Mouse (Mus musculus) spleen, adult 2 months (tissue): ENCODE data around the gene Gm10053.

ENCODE experiments used
- CTCF ChIP-seq: fragments of 200-500 bp; IDR thresholded peaks from 2 replicates; pipeline ENCODE4 v1.5.1; 2011; ENCODE audit warnings: mild to moderate bottlenecking, inconsistent platforms; ENCODE audit not compliant: insufficient read depth, insufficient read length, insufficient replicate concordance; ENCODE audit errors: extremely low read depth
- POLR2A ChIP-seq: fragments of 200-500 bp; IDR thresholded peaks from 2 replicates; pipeline ENCODE4 v1.6.1; 2011; ENCODE audit warnings: low read depth, low read length, inconsistent platforms

GRCm38 (mm10) chr19:24871037-24871635 lies 4.3 kb upstream of the Gm10053 start:
- TF ChIP-seq CTCF (peak; percentile 77; the same call in 1 of the 2 replicates), POLR2A (no peak)
